Mouse (Mus musculus) thymus, postnatal 4 days (tissue): ENCODE measurements at regions not wholly inside any gene's neighbourhood (a gene's known extent, or its start where the extent isn't known, plus 50 kb on each side); places are given as distances from the start of the nearest gene placed in this dataset.
A peak's percentile ranks its signal among the peaks of the same experiment; 100 is the strongest.

Experiments used
- DNase-seq: peaks from one replicate; pipeline ENCODE4 v3.0.0; 2021

DNA sequence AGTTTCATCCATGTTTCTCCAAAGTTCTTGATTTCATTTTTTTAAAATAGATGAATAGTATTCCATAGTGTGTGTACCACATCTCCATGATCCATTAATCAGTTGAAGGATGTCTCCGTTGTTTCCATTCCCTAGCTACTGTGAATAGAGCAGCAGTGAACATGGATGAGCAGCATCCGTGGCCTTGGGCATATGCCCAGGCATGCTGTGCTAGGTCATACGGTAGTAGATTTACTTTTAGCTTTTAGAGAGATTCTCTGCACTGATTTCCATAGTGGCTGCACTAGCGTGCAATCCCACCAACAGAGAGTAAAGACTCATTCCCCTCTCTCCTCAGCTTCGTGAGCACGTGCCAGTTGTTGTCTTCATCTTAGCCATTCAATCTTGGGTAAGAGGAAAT lies 263.0 kb upstream of the Slc30a5 start:
- DNase-seq: no peak

GRCm38 (mm10) chr13:101095057-101095831 lies 262.0 kb upstream of the Slc30a5 start:
- no peak for DNase-seq

GRCm38 (mm10) chr13:101092743-101093131 lies 259.5 kb upstream of the Slc30a5 start:
- DNase-seq: no peak

DNA sequence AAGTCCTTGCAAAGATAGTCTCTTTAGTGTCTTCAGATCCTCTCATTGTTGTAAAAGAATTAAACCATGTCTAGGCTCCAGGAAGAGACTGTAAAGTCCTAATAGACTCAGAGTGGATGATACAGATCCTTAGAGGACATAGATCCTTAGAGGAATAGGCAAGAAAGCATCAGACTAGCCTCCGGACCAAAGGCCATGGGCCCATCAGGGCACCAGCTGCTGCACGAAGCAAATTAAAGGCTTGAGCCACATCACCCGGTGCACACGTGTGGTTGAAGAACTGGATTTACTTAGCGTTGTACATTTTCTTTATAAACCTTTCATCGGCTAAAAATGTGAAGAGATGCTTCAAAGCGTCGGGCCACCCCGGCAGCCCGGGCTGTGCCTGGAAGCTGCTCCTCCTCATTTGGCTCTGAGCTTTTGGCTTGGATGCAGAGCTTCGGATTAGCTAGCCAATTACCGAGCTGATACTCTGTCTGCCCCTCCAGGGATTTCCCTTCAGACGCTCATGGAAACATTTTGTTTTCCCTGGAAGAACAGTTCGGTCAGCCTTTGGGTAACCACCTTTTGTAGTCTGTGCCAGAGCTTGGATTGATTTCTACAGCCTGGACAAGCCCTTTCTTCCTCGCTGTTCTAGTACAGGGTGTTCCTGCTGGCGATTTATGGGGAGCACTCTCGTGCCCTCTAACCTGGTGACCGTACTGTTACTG lies 259.0 kb upstream of the Slc30a5 start:
- DNase-seq: no peak

DNA sequence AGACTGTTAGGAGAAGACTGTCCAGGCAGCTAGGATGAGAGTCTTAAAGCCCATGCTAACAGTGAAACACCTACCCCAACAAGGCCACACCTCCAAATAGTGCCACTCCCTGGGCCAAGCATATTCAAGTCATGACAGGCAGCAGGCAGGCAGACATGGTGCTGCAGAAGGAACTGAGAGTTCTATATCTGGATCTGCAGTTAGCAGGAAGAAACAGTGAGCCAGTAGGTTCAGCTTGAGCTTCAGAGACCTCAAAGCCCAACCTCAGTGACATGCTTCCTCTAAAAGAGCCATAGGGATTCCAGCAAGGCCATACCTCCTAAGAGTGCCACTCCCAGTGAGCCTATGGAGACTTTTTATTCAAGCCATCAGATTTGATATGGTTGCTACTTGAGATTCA lies 252.0 kb upstream of the Slc30a5 start:
- no peak for DNase-seq

DNA sequence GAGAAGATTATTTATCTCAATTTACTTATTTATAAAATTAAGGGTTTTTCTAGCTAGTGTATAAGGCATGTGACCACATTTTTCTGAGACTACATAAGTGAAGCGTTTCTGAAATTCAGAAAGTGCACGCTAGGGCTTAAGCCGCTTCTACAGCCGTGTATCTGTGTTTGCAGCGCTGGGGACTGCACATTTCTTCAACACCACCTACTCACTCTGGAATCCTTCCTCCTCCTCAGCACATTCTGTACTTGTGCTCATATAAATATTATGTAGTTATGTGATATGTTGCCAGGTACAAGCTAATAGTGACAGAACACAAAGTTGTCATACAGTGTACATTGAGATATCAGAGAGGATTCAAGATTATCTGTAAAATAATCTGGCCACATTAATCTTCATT lies 251.0 kb upstream of the Slc30a5 start:
- no peak for DNase-seq

GRCm38 (mm10) chr13:101083416-101083815 lies 250.2 kb upstream of the Slc30a5 start:
- DNase-seq: no peak

GRCm38 (mm10) chr13:101068489-101068888 lies 235.3 kb upstream of the Slc30a5 start:
- no peak for DNase-seq

DNA sequence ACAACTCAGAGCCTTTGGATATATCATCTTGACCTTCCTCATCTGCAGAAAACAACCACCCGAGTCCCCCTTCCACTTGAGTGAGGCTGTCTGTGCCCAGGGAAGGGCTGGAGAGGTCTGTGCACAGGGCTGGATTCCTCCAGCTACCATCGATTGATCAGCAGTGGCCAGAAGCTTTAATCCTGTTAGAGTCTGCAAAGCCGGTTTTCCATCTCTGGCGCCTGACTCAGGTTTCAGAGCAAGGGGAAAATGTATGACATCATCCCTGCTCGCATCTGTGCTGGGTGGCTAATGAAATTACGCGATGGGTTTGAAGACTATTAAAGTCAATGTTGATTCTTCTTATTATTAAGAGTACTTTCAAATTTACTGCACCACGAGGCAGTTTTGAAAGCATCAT lies 229.4 kb upstream of the Slc30a5 start:
- DNase-seq: no peak

DNA sequence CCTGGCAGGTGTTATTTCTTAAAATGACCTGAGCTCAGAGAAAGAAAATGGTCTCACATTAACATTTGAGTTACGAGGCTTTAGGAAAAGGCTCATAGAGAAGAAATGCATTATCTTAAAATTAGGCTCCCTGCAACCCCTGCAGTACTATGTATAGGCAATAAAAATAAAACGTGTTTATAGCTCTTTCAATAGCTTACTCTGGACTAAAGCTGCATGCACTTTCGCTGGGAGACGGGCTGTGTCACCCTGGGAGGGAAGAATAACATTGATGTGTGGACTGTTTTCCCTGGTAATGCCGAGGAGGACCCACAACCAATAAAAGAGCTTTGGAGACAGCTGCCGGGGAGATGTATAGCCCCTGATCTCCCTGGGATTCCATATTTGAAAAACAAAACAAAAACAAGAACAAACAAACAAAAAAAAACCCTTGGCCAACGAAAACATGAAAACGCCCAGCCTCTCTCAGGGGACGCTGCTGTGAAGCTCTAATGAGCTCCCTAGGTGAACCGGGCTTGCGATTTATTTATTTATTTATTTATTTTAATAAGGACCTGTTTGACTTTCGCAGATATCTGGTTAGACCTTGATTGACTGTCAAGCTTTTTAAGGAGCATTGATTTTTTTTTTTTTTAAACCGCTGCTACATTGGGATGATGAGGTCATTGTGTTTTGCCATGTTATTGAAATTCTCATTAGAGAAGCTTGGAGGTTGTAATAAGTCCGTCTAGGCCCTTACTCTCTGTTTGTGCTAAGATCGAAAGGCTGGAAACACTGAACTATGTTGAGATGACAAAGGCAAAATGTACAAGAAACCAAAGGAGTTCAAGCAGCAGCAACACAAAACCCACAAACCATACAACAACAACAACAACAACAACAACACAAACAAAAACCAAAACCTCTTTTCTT lies 228.3 kb upstream of the Slc30a5 start:
- DNase-seq: no peak

DNA sequence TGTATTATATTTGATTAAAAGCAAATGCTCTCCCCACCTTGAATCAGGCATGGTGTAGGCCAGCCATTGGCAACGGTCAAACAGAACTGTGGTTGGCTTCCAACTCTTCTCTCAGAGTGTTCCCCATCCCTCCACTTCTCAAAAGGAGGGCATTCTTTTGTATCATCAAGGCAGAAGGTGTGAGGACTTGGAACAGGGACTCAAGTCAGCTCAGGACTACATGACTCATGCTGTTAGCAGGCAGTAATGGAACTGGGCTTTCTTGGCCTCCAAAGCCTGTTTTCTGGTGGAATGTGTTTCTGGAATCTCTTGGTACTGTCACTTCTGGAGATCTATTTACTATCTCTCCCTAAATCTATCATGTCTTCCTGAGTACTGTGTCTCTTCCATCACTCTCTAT lies 216.3 kb upstream of the Slc30a5 start:
- DNase-seq: no peak

DNA sequence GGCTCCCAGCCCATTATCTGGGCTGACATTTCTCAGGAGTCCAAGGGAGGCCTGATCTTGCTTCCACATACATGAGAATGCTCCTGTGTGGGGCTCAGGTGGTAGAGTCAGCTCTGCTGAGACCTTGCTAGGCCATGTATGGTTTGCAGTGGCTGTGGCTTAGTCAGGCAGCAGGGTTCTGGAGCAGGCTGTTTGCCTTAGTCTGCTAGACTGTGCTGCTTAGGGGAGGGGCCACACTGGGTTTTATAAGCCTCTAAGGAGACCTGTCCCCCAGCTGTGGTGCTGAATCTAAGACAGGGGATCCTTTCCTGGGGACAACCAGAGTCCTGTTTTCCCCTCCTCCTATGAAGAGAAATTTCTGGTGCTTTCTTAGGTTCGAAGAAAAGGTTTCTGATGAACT lies 199.4 kb upstream of the Slc30a5 start:
- peak; percentile 35 for DNase-seq

GRCm38 (mm10) chr13:101026043-101026442 lies 192.8 kb upstream of the Slc30a5 start:
- DNase-seq: no peak

DNA sequence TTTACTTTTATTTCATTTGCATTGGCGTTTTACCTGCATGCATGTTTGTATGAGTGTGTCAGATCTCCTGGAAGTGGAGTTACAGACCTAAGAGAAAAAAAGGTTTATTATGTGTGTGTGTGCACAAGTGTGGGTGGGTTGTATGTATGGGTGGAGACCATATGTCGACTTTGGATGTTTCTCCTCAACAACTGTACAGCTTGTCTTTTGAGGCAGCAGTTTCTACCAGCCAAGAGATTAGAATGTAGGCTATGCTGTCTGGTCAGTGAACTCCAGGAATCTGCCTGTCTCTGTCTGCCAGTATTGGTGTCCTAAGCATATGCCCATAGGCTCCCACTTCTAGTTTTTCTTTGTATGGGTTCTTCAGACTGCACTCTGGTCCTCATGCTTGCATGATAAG lies 192.3 kb upstream of the Slc30a5 start:
- no peak for DNase-seq

- DNase-seq: no peak
Measured at GRCm38 (mm10) chr13:101024971-101025370, 191.7 kb upstream of the Slc30a5 start.

- no peak for DNase-seq
Measured at GRCm38 (mm10) chr13:101019272-101019676, 186.0 kb upstream of the Slc30a5 start.

DNA sequence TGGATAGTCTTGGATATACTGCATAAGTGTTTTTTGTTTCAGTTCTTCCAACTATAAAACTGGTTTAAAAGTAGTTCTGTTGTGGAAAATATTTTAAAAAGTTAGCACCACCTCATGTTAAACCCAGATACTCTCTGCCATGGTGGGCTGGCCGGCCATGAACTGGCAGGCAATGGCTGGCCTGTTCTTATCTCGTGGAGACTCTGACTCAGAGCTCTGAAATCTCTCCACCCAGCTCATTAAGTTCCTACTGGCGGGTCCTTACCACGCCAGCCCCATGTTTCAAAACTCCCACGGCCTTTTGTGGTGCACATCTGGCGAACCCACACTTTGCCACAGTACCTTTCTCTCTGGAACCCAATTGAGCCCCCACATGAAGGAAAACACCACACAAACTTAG lies 183.8 kb upstream of the Slc30a5 start:
- no peak for DNase-seq

DNA sequence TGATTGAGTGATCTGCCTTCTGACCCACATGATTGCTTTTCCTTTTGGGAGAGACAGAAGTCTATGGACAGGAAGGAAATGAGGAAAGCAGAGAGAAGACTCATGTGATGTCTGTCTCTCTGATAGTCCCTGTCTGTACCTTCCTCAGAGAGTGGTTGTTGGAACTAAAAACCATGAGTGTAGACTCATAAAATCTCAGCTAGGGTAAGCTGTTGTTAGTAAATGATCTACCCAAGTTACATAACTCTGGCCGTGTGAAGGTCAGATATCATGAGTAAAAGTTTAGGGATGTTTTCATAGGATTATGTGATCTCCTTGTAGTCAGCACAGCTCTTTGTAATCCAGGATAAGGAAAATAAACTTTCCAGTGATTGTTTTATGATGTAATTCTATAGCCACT lies 183.0 kb upstream of the Slc30a5 start:
- DNase-seq: no peak

DNA sequence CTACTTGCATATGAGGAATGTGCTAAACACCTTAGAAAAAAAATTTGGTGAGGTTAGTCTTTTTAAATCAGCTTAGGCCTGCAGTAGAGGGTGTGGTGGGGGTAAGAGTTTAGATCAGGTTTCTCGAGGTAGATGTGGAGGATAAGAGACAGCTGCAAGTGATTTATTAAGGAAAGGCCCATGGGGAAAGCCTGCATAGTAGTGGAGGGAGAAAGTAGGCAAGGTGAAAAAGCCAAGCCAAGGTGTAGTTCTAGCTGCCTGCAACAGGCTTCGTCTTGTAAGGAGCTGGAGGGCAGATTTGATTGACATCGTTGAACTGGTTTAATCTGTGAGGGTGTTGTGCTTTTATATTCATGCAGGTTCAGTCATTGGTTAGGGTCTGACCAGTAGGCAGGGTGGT lies 182.2 kb upstream of the Slc30a5 start:
- DNase-seq: no peak

- DNase-seq: no peak
Measured at GRCm38 (mm10) chr13:101013604-101014003, 180.4 kb upstream of the Slc30a5 start.

DNA sequence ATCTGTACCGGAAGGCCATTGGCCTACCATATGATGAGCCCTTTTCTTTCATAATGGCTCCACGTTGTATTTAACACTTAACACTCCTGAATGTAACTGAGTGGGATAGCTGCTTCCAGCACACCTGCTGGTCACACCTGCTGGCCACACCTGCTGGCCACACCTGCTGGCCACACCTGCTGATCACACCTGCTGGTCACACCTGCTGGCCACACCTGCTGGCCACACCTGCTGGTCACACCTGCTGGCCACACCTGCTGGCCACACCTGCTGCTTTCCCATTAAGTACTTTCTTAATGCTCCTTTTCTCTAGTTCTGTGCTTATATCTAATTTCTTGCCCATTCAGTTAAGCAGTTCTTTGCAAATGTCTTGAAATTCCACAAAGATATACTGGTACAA lies 157.4 kb upstream of the Slc30a5 start:
- DNase-seq: no peak

DNA sequence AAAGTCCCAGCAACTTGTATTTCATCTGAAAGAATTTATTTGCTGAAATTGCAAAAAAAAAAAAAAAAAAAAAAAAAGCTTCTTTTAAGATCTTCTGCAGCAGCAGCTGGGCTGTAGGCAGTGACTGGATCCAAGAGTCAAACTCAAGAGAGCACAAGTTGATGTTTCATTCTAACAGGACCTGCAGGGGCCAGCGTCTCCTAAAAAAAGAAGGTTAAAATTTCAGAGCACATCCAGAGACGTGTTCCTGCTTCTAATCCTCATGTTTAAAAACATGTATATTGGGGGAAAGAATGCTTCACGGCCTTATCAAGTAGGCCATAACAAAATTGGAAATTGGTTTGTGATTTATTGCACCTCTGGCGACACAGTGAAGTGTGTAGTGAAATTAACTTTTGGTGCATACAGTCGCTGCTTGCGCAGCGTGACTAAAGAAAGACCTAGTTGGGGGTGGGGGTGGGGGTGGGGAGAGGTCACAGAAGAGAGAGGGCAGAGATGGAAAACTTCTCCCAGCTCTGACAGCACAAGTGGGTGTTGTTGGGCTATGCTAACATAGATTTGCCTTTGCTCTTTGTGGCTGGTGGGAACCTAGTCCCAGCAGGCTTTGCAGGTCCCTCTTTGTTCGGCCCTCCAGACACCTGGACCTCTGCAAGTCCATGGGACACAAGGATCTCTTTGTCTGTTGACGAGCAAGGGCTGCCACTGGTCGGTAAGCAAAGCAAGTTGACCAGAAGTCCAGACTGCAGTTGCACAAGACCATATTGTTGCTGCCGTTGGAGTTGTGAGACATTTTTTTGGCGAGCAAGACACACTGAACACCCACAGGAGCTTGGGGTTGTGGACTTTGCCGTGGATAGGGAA lies 155.7 kb upstream of the Slc30a5 start:
- DNase-seq: no peak

DNA sequence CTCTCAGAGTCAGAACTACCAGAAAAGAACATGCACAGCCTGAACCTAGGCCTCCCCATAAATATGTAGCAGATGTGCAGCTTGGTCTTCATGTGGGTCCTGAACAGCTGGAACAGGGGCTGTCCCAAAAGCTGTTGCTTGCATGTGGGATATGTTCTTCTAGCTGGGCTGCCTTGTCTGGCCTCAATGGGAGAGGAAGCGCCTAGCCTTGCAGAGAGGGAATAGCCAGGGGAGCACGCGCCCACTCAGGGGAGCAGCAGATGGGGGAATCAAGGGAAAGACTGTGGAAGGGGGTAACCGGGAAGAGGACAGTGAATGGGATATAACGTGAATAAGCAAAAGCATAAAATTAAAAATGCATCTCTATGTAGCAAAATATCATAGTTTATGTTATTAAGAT lies 154.9 kb upstream of the Slc30a5 start:
- DNase-seq: no peak
